Mouse (Mus musculus) adrenal gland, postnatal 14 days (tissue): ENCODE measurements around the gene Mob3c. TPM values are rescaled to one million over a fixed set of nuclear protein-coding genes. Genes with fewer than 3 reads are reported as not detected.

Source experiments
- DNase-seq: peaks from one replicate; pipeline ENCODE4 v3.0.0; 2021; ENCODE audit warnings: mixed read lengths
- long read RNA-seq, 2 experiments: library from polyadenylated mRNA; stranded (forward); transcript quantifications; one replicate each; pipeline ENCODE4 v2.0.0; 2021
- total RNA-seq: library from RNA; stranded (reverse); gene quantifications from 2 replicates; pipeline ENCODE4 v1.2.3, GENCODE M21; 2021

Mob3c gene
- 10.2 and 12.4 TPM in 2 replicates for total RNA-seq
- long read RNA-seq, experiment 1, transcript Mob3c-201 (4 exons, 2,884 nt), result major isoform, 6 of 8 reads
- long read RNA-seq, experiment 1, partial matches to known transcripts, result 0 of 8 reads
- long read RNA-seq, experiment 1, other reads (novel, unspliced or antisense), result 2 of 8 reads
- long read RNA-seq, experiment 2, partial matches to known transcripts, result 3 of 5 reads
- long read RNA-seq, experiment 2, other reads (novel, unspliced or antisense), result 0 of 5 reads

DNA sequence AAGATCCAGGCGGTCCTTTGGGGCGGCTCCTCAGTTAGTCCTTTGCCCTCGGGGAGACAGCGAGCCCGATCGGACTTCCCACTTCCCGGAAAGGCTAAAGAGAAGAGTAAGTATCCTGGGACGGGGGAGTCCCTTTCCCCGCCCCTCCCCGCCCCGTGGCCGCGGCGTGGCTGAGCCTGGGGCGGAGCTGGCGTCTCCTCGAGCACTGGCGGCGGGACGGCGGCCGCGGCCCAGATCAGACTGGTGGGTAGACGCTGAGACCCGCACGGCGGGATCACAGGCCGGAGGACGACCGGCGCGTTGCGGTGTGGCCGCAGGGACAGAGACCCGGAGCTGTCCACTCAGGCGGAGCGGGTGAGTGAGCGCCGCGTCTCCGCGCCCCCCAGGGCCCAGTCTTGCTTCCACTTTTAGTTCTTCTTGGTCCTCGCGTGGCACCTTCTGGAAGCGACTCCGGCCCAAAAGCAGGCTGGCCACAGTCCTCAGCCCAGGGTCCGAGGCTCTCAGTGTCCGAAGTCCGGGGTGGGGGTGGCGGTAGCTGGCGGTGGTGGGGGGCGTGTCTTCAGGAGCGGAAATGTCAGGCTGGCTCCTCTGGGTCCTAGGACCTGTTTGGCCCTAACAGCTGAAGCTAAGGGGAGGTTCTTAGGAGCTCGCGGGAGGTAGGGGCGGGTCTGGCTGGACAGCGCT is at the start of gene Mob3c:
Gene Mob3c (plus strand): TSS at position 205 of the 684 bp plus-strand sequence.
- peak; percentile 91 for DNase-seq

DNA sequence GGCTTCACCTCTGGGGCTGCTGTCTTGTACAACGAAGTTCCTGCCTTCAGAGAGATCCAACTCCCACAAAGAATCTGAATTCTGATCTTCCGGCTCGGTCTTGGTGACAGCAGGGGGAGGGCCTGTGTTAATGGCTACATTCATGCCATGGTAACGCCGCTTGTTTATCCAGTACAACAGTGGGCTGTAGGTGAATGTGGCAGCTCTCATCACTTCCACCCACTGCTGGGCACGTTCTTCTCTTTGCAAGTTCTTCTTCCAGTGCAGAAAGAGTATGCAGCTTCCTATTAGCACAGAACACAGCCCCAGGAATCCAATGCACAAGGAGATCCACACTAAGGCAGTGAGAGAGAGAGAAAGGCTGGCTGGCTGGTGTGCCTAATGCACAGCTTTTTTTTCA is 47.6 kb upstream of the Mob3c start:
- no peak for DNase-seq

DNA sequence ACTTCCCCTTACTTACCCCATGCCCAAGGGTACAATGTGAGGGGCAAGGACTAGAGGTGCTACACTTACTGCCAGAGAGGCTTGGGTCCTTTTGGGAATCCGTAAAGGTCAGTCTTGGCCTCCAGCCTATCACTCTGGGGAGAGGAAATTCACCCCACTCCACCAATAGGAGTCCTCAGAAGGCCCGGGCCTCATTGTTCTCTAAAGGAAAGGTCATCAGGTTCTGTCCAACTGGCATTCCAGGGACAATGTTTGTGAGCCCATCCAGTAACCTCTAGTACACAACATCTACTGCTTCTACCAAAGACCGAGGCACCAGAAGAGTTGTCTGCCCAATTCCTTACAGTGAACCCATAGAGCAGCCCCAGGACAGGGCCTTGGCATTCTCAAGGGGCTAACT is 47.0 kb upstream of the Mob3c start, which contains the start of gene Tex38:
Gene Tex38 (minus strand): TSS at position 101 of the 400 bp plus-strand sequence.
- no peak for DNase-seq

DNA sequence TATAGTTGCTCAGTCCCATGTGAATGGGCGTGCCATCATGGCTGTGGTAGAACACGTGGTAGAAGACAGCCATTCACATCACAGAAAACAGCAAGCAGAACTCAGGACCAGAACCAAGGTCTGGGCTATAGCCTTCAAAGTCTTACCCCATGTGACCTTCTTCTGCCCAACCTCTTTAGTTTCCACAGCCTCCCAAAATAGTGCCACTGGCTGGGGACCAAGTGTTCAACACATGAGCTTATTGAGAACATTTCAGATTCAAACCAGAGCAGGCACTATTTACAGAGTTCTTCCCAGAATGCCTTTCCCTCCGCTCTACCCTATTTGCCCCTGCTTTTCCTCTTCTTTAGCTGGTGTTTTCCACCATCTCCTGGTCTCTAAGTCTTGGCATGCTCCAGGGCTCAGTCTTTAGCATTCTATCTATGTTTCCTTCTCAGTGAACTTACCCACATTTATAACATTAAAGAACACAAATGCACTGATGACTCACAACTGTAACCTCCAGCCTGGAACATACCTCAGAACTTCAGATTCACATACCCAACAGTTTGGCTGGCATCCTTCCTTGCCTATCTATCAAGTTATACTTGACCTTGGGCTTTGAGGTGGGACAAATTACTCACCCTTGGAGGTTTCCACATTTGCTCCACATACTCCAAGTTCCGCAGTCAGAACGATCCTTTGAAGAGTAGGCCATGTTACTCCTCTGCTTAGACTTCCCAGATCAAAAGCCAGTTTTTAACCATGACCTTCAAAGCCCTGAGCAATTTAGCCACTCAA is 45.7 kb upstream of the Mob3c start:
- DNase-seq, result peak; percentile 66

DNA sequence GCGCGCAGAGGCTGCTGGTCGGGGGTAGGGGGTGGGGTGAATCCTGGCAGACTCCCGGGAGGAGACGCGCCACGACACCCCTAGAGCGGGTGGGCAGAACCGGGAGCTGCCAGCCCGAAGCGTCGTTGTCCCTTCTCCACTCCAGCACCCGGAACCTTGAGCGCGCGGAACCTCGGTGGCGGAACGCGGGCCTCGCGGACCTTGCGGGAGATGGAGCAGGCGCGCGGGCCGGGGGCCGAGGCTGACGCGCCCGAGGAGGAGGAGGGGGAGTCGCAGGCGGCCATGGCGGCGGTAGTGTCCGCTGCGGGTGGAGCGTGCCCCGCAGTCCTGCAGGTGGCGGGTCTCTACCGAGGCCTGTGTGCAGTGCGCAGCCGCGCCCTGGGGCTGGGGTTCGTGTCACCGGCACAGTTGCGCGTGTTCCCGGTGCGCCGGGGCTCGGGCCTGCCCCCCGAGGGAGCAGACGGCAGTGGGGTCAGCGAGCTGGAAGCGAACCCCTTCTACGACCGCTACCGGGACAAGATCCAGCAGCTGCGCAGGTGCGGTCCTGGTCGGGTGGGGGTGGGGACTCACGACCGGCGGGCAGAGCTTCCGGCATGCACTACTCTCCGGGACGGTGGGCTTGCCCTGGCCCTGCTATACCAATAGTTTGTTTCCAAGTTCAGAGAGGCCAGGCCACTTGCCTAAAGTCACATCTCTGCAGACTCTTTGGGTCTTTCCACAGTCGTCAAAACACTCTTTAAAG is 43.0 kb upstream of the Mob3c start, which contains the start of gene Atpaf1:
Gene Atpaf1 (plus strand): TSS at position 44 of the 742 bp plus-strand sequence.
- DNase-seq, result peak; percentile 89

DNA sequence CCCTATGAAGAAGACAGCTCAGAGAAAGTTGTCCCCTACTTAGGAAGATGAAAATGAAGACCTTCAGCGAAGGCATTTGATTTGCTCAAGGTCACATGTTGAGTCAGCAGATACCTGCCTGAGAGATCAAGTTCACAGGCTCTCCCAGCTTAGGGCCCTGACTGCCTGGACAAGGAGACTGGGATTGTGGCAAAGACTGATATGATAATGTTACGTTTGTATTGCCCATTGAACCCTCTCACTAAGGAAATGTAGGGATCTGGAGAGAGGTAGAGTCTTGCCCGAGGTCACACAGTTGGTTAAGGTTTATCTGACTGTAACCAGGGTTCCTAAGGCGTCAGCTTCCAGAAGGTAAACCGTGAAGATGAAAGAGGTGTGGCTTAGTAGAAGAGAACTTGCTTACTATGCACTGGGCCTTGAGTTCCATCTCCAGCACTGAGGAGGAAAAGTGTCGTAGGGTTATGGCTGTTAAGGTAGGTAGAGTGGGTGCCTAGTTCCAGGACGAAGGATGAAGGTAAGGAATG is 42.3 kb upstream of the Mob3c start:
- DNase-seq, result peak; percentile 29

DNA sequence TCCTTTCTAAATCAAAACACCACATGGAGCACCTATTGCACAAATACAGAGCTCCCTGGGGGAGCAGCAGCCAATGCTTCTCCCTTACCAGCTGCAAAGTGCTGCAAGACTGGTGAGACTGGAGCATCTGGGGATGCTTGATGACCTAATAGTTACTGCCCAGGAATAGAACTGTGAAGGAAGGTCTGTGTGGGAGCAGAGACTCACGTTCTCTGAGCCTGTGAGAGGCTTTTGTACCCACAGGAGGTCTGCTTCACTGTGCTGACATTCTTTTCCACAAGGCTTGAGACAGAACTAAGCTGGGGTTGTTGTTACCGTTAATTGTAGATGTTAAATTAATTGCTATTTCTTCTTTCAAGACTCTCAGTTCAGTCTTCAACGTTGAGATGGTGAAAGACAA is 37.0 kb upstream of the Mob3c start:
- no peak for DNase-seq

DNA sequence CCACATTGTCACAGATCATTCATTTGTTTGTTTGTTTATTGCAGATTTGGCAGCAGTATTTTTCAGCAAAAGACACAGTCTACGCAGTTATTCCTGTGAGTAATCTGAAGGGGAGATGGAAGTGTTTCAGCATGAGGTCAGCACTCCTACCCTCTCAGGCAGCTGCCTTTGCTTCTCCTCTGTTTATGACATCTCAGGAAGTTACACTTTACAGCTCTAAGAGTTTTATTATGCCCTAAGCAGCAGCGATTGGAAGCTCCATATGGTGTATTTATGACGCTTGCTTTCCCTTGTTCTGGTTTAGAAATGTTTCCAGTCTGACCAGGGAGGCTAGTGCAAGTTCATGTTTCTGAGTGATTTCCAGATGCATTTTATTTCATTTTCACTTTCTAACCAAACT is 32.5 kb upstream of the Mob3c start:
- DNase-seq, result no peak

DNA sequence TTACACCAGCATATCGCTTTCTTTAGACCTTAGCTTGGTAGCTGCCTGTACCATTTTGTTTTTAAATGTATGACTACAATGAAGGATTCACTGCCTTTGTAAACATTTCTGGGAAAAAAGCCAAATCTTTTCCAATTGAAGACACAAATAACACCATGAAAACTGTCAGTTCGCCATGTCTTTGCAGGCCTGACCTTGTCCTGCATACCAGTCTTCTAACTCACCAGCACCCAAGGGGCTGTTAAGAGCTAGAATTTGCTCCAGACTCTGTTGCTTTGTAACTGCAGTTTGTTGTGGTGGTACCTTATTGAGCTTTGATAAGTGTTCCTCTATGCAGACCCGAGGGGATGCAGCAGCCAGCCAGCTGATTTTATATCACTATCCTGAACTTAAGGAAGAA is 27.9 kb upstream of the Mob3c start:
- DNase-seq, result peak; percentile 54

DNA sequence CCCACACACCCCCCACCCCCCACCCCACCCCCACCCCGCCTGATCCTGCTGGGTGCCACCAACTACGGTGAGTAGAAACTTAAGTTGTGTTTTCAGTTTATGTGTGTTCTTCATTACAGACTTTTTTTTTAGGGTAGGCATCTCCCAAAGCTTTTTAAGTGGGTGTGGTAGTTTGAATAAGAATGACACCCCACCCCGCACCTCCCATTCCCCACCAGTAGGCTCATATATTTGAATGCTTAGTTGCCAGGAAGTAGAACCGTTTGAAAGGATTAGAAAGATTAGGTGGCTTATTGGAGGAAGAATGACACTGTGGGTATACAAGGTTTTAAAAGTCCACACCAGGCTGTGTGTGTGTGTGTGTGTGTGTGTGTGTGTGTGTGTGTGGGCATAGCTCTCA is 15.6 kb upstream of the Mob3c start:
- no peak for DNase-seq

DNA sequence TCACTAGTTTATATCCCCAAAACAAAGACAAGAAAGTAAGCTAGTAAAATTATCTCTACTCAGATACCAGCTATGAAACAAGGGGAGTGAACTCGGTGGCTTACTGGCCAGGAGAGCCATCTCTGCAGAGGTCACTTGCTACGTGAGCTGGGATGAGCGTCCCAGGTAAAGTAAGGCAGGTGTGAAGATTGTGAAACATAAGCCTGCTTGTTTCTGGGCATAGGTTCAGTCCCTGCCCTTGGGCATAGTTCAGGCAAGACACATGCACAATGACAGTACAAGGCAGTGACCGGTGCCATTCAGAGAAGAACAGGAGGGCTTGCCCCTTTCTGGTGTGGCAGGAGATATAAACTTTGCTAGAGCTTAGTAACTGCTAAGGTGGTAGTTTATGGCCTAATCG is 12.3 kb upstream of the Mob3c start:
- no peak for DNase-seq

DNA sequence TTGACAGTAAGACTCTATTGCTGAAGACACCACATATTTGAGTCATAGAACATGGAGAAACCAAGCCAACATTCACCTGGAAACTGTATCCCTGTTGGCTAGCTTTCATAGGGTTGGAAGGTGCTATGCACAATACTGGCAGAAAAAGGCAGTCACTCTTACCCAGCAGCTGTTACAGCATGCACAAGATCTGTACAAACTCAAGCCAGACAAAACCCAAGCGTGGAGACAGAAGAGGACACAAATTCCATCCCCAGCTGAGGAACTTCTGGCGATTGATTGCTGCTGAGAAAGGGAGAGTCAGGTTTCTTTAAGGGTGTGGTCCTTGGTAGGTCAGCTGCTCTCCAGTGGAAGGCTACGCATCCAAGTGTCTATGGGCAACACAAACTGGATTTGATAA is 7.7 kb upstream of the Mob3c start:
- DNase-seq, result no peak

DNA sequence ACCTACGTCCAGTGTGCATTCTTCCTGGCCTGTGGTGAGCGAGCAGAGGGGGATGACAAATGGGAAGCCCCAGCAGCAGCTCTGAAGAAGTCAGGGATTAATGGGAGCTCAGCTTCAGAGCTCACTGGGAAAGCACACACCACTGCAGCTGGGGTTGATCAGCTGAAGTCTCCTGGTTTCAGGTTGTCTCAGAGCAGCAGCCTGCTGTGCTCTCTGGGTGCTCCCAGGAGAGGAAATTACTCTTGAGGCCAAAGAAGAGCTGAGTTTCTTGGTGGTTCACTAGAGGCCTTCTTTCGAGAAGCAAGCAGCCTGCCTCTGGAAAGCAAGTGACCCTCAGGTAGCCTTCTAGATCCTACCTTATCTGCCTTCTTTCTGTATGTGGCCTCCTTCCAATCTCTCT is 6.9 kb upstream of the Mob3c start:
- no peak for DNase-seq

DNA sequence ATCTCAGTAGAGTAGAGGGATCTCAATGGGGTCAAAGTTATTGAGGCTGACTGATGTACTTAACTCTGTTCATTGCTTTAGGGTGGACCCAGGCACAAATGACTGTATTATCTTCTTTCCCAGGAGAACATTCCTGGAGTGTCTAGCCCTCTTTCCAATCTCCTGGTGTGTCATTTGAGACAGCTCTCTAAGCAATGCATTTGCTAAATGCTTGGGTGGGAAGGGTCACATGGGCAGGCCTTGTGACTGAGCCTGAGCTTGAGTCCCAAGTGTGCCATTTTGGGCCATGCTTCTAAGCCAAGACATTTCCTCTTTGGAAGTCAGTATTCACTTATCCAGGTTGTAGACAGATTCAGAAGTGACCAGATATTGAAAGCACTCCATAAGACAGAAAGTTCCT is 6.5 kb upstream of the Mob3c start:
- no peak for DNase-seq

DNA sequence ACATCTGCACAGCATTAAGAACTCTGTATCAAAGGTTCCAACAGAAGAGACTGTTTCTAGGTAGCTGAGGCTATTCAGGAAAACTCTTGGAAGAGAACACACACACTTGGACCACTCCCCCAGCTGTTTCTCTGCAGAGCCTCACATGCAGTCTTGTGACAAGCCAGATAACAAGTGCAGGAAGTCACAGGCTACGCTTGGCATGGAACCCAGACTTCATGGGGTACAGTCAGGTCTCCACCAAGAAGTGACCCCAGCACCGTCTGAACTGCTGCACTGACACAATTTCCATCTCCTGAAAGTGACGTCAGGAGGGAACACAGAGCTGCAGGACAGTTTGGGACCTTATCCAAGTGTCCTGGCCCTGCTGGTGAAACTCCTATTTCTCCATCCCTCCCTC is 6.0 kb upstream of the Mob3c start:
- DNase-seq, result peak; percentile 36

DNA sequence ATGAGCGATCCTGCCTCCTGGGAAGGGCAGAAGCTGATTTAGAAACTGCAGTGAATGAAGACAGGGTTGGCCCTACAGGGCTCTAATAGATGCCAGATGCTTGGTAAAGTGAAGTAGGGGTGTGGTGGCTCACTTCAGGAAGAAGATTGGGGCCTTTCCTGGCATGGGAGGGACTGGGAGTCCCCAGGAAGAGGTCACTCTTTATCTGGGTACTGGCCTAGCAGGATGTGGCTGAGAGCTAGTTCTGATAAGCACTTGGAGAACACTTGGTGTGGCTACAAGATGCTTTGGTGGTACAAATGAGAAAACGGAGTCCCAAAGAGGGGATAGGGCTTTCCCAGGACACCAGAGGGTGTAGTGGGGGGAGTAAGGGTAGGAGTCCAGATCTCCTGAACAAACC is 3.7 kb upstream of the Mob3c start:
- no peak for DNase-seq

DNA sequence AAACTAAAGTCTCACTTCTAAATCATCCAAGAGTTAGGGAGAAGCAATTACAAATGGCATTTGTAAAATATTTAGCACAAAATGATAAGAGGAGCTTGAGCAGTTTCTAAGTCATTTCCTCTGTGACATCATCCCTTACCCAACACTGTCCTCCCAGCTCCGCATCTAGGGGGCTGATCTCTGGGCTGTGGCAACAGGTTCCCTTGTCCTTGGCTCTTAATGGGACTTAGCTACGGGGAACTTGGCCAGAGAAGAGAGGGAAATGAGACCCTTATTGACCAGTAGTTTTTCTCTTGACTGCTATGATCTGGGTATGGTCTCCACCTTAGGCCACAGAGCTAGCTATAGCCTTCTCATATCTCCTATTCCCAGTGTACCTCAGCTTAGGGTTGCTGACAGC is 2.6 kb upstream of the Mob3c start:
- no peak for DNase-seq

DNA sequence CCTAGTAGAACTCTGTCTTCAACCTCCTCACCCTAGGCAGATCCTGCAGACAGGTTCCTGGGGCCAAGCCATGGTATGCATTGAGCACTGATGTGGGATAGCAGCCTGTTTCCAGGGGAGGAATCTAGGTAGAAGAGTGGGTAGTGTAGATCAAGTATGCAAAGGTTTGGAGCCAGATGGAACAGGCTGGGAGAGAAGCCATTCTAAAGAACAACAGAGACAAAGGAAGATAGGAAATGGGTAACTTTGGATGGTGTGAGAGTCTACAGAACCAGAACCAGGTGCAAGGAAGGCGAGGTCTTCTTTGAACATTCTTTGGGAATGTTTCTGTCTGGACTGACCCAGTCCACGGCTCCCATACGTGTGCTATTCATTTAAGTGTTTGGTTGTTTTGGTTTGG is 826 bp upstream of the Mob3c start:
- DNase-seq, result no peak

DNA sequence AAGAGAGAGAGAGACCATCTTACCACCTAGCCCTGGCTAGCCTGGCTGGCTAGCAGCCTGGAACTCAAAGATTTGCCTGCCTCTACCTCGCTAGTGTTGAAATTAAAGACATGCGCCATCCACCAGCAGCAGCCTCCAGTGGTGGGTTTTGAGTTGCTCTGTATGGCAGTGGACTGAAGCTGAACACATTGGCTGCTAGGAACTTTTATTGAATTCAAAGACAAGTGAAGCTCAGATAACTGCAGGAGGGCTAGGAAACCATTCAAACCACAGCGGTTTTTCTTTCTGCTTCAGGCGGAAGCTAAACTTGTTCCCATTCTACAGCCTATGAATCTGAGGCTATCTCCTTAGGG is 381 bp upstream of the Mob3c start:
- DNase-seq, result no peak

DNA sequence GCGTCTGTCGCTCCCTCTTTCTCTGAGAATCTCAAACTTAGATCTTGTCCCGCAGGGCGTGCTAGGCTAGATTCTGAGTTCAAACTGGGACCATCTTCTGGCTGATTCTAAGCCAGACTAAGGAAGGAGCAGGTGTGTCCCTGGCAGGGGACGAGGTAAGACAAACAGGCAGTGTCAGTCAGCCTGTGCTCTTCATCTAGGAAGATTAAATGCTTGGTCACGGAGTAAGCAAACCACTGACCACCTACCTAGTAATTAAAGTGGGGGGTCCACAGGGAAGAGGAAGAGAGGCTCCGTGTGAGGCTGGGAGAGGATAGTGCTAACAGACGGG is 645 bp downstream of the Mob3c start:
- no peak for DNase-seq

DNA sequence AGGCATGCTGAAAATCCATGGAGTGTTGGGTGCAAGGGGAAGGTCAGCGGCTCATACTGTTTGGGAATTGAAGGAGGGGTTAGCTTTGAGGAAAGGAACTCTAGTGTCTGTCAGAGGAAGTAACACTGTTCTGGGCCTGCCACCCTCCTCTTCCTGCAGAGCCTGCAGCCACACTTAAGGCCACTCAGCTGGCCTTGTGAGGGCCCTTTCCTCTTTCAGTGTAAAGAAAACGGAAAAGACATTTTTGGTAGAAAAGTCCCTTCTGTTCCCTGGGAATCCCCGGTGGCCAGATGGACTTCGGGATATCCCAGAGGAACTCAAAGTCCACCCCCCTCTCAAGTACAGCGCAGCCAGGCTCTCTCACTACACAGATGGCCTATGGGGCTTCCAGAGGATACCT is 2.6 kb downstream of the Mob3c start:
- DNase-seq, result no peak

DNA sequence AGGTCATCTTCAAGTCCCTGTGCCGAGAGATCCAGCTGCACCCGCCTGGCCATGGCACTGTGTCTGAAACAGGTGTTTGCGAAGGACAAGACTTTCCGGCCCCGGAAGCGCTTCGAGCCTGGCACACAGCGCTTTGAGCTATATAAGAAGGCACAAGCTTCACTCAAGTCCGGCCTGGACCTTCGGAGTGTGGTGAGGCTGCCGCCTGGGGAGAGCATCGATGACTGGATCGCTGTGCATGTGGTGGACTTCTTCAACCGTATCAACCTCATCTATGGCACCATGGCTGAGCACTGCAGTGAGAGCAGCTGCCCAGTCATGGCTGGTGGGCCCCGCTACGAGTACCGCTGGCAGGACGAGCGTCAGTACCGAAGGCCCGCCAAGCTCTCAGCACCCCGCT is 3.3 kb downstream of the Mob3c start:
- DNase-seq, result no peak

DNA sequence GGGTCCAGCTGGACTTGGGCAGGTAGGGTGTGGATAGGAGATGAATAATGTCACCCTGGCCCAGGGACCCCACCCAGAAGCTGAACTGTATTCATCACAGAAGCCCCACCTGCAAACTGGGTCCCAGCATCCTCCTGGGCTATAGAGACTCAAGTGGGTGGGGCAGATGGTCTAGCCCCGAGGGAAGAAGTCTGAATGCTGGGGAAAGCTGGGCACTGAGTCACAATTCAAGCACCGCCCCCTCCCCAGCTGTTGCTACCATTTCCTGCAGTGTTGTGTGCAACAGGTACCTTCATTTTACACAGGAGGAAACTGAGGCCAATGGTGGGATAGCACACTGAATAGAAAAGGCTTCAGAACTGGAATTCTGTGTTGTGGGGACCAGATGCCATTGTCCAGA is 4.1 kb downstream of the Mob3c start:
- no peak for DNase-seq
